Mouse (Mus musculus) myocyte (in vitro differentiated cells): Measurements from ENCODE around the gene Ablim2. TPM values are rescaled to one million over a fixed set of nuclear protein-coding genes. Genes with fewer than 3 reads are reported as not detected.

Experiments used
- H3K27me3 ChIP-seq: one replicate; pipeline ENCODE4 v1.6.1; 2011; ENCODE audit not compliant: control insufficient read depth, insufficient read depth, insufficient read length
- H3K36me3 ChIP-seq: one replicate; pipeline ENCODE4 v1.6.1; 2011; ENCODE audit not compliant: control insufficient read depth, insufficient read depth
- H3K4me2 ChIP-seq: one replicate; pipeline ENCODE4 v1.6.1; 2011; ENCODE audit warnings: low read depth, control low read depth
- H3K4me3 ChIP-seq: one replicate; pipeline ENCODE4 v1.5.1; 2011; ENCODE audit warnings: mild to moderate bottlenecking, control low read depth, moderate library complexity
- H3K79me2 ChIP-seq: one replicate; pipeline ENCODE4 v1.6.1; 2011; ENCODE audit not compliant: control insufficient read depth, insufficient read depth
- H3ac ChIP-seq: one replicate; pipeline ENCODE4 v1.6.1; 2011; ENCODE audit not compliant: control insufficient read depth, insufficient read length
- CEBPB ChIP-seq: IDR thresholded peaks from 2 replicates; pipeline ENCODE4 v1.6.1; 2011; ENCODE audit warnings: mild to moderate bottlenecking, moderate library complexity; ENCODE audit not compliant: poor library complexity, insufficient read depth, severe bottlenecking
- E2F4 ChIP-seq: IDR thresholded peaks from one replicate; pipeline ENCODE4 v1.6.1; 2011; ENCODE audit warnings: mild to moderate bottlenecking, control low read depth, moderate library complexity; ENCODE audit not compliant: insufficient read depth
- MAX ChIP-seq: IDR thresholded peaks from one replicate; pipeline ENCODE4 v1.6.1; 2011; ENCODE audit warnings: low read depth, mild to moderate bottlenecking, control low read depth
- MYOD1 ChIP-seq, 3 experiments: IDR thresholded peaks; one replicate each; pipeline ENCODE4 v1.6.1; 2011; ENCODE audit warnings: control low read depth in 2 of 3, low read depth in 2 of 3, mild to moderate bottlenecking in 2 of 3, moderate library complexity in 1 of 3; ENCODE audit not compliant: insufficient read length in 2 of 3, control insufficient read depth in 1 of 3
- MYOG ChIP-seq, 3 experiments: IDR thresholded peaks; one replicate each; pipeline ENCODE4 v1.6.1; 2011; ENCODE audit warnings: control low read depth in 2 of 3, low read depth in 2 of 3, mild to moderate bottlenecking in 2 of 3; ENCODE audit not compliant: insufficient read length in 2 of 3, control insufficient read depth in 1 of 3, insufficient read depth in 1 of 3
- POLR2A ChIP-seq: IDR thresholded peaks from one replicate; pipeline ENCODE4 v1.6.1; 2011; ENCODE audit warnings: low read depth, mild to moderate bottlenecking, control low read depth, moderate library complexity; ENCODE audit not compliant: insufficient read length
- POLR2AphosphoS2 ChIP-seq: IDR thresholded peaks from one replicate; pipeline ENCODE4 v1.6.1; 2011; ENCODE audit warnings: low read depth, control low read depth; ENCODE audit not compliant: insufficient read length
- REST ChIP-seq: IDR thresholded peaks from one replicate; pipeline ENCODE4 v1.6.1; 2011; ENCODE audit warnings: mild to moderate bottlenecking, control low read depth, moderate library complexity; ENCODE audit not compliant: insufficient read depth, insufficient read length
- SRF ChIP-seq: IDR thresholded peaks from one replicate; pipeline ENCODE4 v1.6.1; 2011; ENCODE audit warnings: low read depth; ENCODE audit not compliant: control insufficient read depth, insufficient read length
- TCF12 ChIP-seq: IDR thresholded peaks from one replicate; pipeline ENCODE4 v1.6.1; 2011; ENCODE audit warnings: mild to moderate bottlenecking, control low read depth; ENCODE audit not compliant: poor library complexity, insufficient read depth, severe bottlenecking
- TCF3 ChIP-seq: IDR thresholded peaks from one replicate; pipeline ENCODE4 v1.6.1; 2011; ENCODE audit warnings: low read depth, control low read depth; ENCODE audit not compliant: insufficient read length
- USF1 ChIP-seq: IDR thresholded peaks from one replicate; pipeline ENCODE4 v1.6.1; 2011; ENCODE audit warnings: low read depth, mild to moderate bottlenecking, control low read depth, moderate library complexity
- polyA plus RNA-seq: library from polyadenylated mRNA; unstranded; fragments of >200 nt; fragmentation: generic; extraction: Trizol; gene quantifications from one replicate; pipeline ENCODE4 v1.2.1, GENCODE M21; 2012; ENCODE audit warnings: missing spikeins

Ablim2 gene
- polyA plus RNA-seq, 1 experiment: 11.9 TPM

DNA sequence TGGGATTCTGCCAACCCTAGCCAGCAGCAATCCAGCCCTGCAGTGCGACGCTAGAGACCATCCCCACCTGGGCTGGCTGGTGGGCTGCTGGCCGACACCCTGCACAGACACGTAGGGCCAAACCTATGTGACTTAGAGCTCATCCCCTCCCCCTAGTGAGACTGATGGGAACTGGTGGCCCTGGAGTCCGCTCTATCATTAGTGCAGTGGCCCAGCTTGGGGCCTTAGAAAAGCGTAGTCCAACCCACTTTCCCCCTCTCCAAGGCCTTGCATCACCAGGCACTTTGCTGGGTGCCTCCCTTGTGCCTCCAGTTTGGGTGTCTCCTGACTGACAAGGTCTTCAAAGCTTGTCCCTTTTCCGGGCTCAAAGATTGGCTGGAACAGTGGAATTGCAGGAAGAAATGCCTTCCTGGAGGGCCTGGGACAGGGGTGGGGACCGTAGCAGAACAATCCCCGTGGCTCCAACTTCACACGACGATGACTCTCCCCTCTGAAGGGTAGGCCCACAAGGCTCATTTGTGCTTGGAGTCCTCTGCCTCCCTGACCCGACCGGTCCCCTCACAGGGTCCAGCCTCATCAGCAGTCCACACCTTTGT is 16.4 kb upstream of the Ablim2 start:
- H3K79me2 ChIP-seq: no peaks in the 10 kb centered on the region
- H3K36me3 ChIP-seq: no peaks in the 10 kb centered on the region

DNA sequence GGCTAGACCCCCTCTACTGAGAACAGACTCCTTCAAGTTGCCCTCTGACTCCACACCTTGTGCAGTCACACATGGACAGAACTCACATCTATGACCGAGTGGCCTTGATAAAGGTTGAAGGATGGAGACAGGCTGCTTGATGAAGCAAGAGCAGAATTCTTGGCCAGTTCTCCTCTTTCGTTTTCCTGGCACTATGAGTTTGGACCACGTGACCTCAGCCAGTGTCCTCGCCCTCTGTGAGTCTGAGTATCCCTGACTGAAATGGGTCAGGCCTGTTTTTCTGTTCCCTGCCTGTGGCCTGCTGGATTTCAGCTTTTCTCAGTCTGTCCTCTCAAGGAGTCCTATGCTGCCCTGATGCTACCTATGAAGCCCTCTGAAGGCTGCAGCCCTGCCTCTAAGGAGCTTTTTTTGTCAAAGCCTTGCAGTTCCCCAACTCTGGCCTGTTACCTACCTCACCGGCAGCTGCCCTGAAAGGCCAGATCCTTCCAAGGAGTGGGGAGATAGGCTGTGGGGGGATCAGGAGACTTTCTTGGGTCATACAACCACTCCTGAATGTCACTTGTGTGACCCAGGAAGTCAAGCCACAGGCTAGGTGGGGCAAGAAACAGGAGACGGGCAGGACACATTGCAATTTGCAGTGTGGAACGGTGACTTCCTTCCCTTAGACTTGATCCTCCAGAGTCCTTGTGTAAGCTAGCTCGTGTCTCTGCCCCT is 14.3 kb upstream of the Ablim2 start:
- Histone ChIP-seq H3ac (no peak overlapping the region), H3K27me3 (peaks cover 8% of the 10 kb centered on the region), H3K79me2 (no peaks in the 10 kb centered on the region), H3K4me3 (no peak overlapping the region), H3K36me3 (no peaks in the 10 kb centered on the region), H3K4me2 (no peak overlapping the region)
- no peak for TF ChIP-seq SRF
- TF ChIP-seq POLR2AphosphoS2: no peak
- TF ChIP-seq MAX: no peak
- TF ChIP-seq TCF3: no peak
- TF ChIP-seq USF1: peak; percentile 71

More for the DNA sequence above, 16.4 kb upstream of the Ablim2 start:
- peaks cover 12% of the 10 kb centered on the region for H3K27me3 ChIP-seq
- H3ac ChIP-seq: no peak overlapping the region
- no peak for TF ChIP-seq POLR2AphosphoS2
- no peak for TF ChIP-seq MYOD1 (IDR thresholded peaks at IDR 0.05; ENCODE audit: control insufficient read depth in 1 of 3, insufficient read length in 2 of 3, low read depth in 2 of 3)
- no peak for TF ChIP-seq CEBPB
- no peak for TF ChIP-seq POLR2A
- TF ChIP-seq E2F4: no peak
- TF ChIP-seq USF1: no peak
- no peak for TF ChIP-seq TCF12
- no peak for TF ChIP-seq SRF
- no peak for TF ChIP-seq REST
- no peak for TF ChIP-seq TCF3
- no peak for TF ChIP-seq MAX
- no peak for TF ChIP-seq MYOG (IDR thresholded peaks at IDR 0.05; ENCODE audit: control insufficient read depth in 1 of 3, insufficient read depth in 1 of 3, insufficient read length in 2 of 3, low read depth in 2 of 3)
- H3K4me3 ChIP-seq: no peak overlapping the region
- no peak overlapping the region for H3K4me2 ChIP-seq

DNA sequence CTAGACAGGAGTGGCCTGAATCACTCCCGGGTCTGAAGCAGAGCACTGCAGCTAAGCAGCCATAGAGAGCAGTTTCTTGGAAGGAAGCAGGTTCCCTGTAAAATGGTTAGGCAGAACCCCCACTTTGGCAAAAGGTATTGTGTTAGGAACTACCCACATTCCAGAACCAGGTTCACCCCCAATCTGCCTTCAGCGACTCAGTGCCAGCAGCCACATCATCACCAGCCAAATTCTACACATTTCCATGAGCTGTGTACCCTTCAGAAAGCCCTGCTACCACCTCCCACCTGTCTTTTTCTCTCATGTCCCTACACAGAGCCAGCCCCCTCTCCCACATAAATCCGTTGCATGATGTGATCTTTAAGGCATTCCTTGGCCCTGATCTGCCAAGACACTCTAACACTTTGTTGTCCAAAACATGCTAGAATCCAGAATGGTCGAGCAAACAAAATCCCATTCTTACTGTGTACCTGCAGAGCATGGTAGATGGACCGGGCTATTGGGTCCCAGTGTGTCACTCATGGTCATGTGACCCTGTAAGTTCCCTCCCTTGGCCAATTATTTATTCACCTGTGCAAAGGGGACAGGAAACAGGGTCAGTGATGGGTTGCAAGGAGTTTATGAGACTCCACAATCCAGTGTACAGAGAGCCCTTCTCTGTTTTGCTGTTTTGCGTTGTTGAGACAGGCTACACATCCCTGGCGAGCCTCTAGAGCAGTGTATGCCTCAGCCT is 13.5 kb upstream of the Ablim2 start:
- Histone ChIP-seq H3K79me2 (no peaks in the 10 kb centered on the region), H3K27me3 (peaks cover 8% of the 10 kb centered on the region), H3ac (no peak overlapping the region), H3K4me2 (no peak overlapping the region), H3K4me3 (no peak overlapping the region), H3K36me3 (no peaks in the 10 kb centered on the region)
- TF ChIP-seq REST (no peak), CEBPB (no peak), TCF3 (no peak), E2F4 (no peak), POLR2AphosphoS2 (no peak), MYOG (IDR thresholded peaks at IDR 0.05; ENCODE audit: control insufficient read depth in 1 of 3, insufficient read depth in 1 of 3, insufficient read length in 2 of 3, low read depth in 2 of 3) (no peak), POLR2A (no peak), MAX (no peak), SRF (no peak), TCF12 (no peak), MYOD1 (IDR thresholded peaks at IDR 0.05; ENCODE audit: control insufficient read depth in 1 of 3, insufficient read length in 2 of 3, low read depth in 2 of 3) (no peak), USF1 (no peak)

DNA sequence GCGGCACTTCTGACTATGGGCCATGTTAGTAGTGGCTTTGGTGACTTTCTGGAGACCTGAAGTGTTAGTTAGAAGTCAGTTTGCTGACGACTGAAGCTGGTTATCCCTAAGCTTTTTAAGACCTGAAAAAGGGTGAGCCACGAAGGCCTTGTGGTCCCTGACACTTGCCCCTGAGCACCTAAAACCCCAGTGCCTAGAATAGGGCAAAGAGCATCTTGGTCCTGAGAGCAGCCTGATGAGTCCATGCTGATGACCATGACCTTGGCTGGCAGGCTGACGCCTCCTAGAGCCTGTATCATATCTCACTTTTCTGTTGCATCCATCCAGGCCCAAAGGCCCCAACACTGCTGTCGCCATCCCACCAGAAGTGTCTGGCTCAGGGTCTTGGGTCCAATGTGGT is 12.3 kb upstream of the Ablim2 start:
- no peak overlapping the region for H3K4me2 ChIP-seq
- no peak overlapping the region for H3K4me3 ChIP-seq
- H3K79me2 ChIP-seq: no peaks in the 10 kb centered on the region
- TF ChIP-seq USF1 (no peak), MYOG (IDR thresholded peaks at IDR 0.05; ENCODE audit: control insufficient read depth in 1 of 3, insufficient read depth in 1 of 3, insufficient read length in 2 of 3, low read depth in 2 of 3) (no peak), TCF3 (no peak), REST (no peak), POLR2A (no peak), SRF (no peak), CEBPB (no peak), POLR2AphosphoS2 (no peak), MAX (no peak), MYOD1 (IDR thresholded peaks at IDR 0.05; ENCODE audit: control insufficient read depth in 1 of 3, insufficient read length in 2 of 3, low read depth in 2 of 3) (no peak), TCF12 (no peak), E2F4 (no peak)
- H3ac ChIP-seq: no peak overlapping the region
- H3K27me3 ChIP-seq: peaks cover 3% of the 10 kb centered on the region
- H3K36me3 ChIP-seq: no peaks in the 10 kb centered on the region
